Mouse (Mus musculus): ENCODE results near the gene Tssk1.

DNA sequence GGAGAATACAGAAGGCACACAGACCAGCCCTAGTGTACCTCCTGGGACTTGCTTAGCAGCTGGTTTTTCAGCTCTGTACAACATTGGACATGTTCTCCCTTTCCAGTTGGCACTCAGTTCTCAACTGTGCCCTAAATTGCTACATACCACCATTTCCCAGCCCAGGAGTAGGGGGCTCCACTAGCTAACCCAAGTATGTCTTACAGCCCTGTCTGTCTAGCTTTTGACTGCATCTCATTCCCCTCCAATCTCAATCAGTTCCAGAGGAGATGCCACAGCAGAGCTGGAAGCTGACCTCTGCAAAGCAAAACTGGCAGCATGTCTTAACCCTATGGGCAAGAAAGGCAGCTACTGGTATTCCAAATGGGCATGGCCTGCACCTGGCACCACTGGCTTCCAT, 2.1 kb downstream of the Tssk1 start:
- TF ChIP-seq POLR2A (IDR thresholded peaks at IDR 0.05; ENCODE audit: low read depth, low read length) (no peak), CTCF (IDR thresholded peaks at IDR 0.05; ENCODE audit: borderline replicate concordance, insufficient read depth, low read length) (no peak)

Data from embryonic fibroblast, embryonic 13.5 days (primary cell).